Mouse (Mus musculus): ENCODE measurements around the gene Galr3.

DNA sequence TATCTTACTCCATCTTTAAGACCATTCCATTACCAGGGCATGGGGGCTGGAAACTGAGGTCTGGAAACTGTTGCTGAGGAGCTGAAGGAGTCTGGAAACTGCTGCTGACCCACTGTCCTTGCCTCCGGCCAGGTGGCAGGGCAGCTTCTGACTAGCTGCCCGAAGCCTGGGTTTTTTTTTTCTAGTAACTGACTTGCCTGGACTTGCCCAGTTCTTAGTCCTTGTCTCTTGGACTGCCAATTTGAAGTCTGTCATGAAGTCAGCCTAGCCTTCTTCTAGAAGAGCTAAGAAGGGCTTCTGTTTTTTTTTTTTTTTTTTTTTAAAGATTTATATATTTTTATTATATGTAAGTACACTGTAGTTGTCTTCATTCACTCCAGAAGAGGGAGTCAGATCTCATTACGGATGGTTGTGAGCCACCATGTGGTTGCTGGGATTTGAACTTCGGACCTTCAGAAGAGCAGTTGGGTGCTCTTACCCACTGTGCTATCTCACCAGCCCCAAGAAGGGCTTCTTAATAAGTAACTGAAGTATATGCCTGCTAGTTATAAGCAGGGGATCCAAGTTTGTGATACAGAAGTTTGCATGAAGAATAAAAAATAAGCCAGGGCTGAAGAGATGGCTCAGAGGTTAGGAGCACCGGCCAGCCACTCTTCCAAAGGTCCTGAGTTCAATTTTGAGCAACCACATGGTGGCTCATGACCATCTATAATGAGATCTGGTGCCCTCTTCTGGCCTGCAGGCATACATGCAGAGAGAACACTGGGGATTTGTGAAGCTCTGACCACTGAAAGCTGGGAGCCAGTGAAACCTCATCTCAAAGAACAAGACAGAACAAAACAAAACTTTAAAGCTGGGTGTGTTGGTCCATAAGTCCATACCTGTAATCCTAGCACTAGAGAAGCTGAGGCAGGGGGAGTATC, 29.7 kb downstream of the Galr3 start:
- no peak for TF ChIP-seq TCF12 (IDR thresholded peaks at IDR 0.05; ENCODE audit: low read depth, low read length)
- TF ChIP-seq MAFK (IDR thresholded peaks at IDR 0.05; ENCODE audit: borderline replicate concordance, low read depth, low read length): no peak
- TF ChIP-seq CTCF (IDR thresholded peaks at IDR 0.05 in 2 of 3, conservative IDR thresholded peaks at IDR 0.05 in 1 of 3; ENCODE audit: control insufficient read depth in 1 of 3, insufficient read depth in 1 of 3, low read depth in 2 of 3, low read length in 3 of 3, poor library complexity in 1 of 3, severe bottlenecking in 1 of 3): peak; percentile 36 to 68 (median 39); a peak in 5 of 6 replicates
- no peak for TF ChIP-seq HCFC1 (IDR thresholded peaks at IDR 0.05; ENCODE audit: low read depth, low read length)
- no peak for TF ChIP-seq E2F4 (IDR thresholded peaks at IDR 0.05; ENCODE audit: borderline replicate concordance, low read depth, low read length)
- TF ChIP-seq RCOR1 (IDR thresholded peaks at IDR 0.05; ENCODE audit: low read depth, low read length): no peak
